Mouse (Mus musculus) frontal cortex, postnatal 25 days (tissue): ENCODE data around the gene Gxylt1.
"Not testable (repeated sequence)": the region's sequence is repeated elsewhere in the genome, so short reads cannot be mapped to it uniquely, and the experiment has no call there.

Experiments
- DNase-seq, 2 experiments: peaks; one replicate each; pipeline ENCODE4 v3.0.0; 2022; ENCODE audit warnings: low spot score in 2 of 2

Gxylt1 gene

GRCm38 (mm10) chr15:93263566-93263965 lies 11.4 kb downstream of the Gxylt1 start:
- DNase-seq: no peak

- DNase-seq: no peak
Measured at GRCm38 (mm10) chr15:93262818-93263217, 12.2 kb downstream of the Gxylt1 start.

GRCm38 (mm10) chr15:93262274-93262673 lies 12.7 kb downstream of the Gxylt1 start:
- no peak for DNase-seq

GRCm38 (mm10) chr15:93259933-93260332 lies 15.0 kb downstream of the Gxylt1 start:
- no peak for DNase-seq

- no peak for DNase-seq
Measured at GRCm38 (mm10) chr15:93255295-93255694, 19.7 kb downstream of the Gxylt1 start.

GRCm38 (mm10) chr15:93253172-93253571 lies 21.8 kb downstream of the Gxylt1 start:
- no peak for DNase-seq

GRCm38 (mm10) chr15:93252396-93252795 lies 22.6 kb downstream of the Gxylt1 start:
- no peak for DNase-seq

- DNase-seq: no peak
Measured at GRCm38 (mm10) chr15:93251553-93252250, 23.3 kb downstream of the Gxylt1 start.

- DNase-seq: no peak
Measured at GRCm38 (mm10) chr15:93243202-93243601, 31.8 kb downstream of the Gxylt1 start.

GRCm38 (mm10) chr15:93236456-93236855 lies 38.5 kb downstream of the Gxylt1 start:
- DNase-seq: not testable (repeated sequence)

- no peak for DNase-seq
Measured at GRCm38 (mm10) chr15:93229028-93229427, 46.0 kb downstream of the Gxylt1 start.

GRCm38 (mm10) chr15:93228375-93228774 lies 46.6 kb downstream of the Gxylt1 start:
- DNase-seq: no peak

- DNase-seq: peak in 1 of 2 experiments; percentile 25
Measured at GRCm38 (mm10) chr15:93227764-93228079, 47.3 kb downstream of the Gxylt1 start.

GRCm38 (mm10) chr15:93226930-93227763 lies 47.8 kb downstream of the Gxylt1 start:
- DNase-seq: no peak

GRCm38 (mm10) chr15:93222475-93222874 lies 52.5 kb downstream of the Gxylt1 start:
- DNase-seq: no peak

- DNase-seq: no peak
Measured at GRCm38 (mm10) chr15:93212617-93213016, 62.4 kb downstream of the Gxylt1 start.

- DNase-seq: no peak
Measured at GRCm38 (mm10) chr15:93204861-93205260, 70.1 kb downstream of the Gxylt1 start.

- no peak for DNase-seq
Measured at GRCm38 (mm10) chr15:93201956-93202355, 73.0 kb downstream of the Gxylt1 start.

GRCm38 (mm10) chr15:93191387-93192145 lies 83.4 kb downstream of the Gxylt1 start:
- no peak for DNase-seq
